Mouse (Mus musculus) kidney, postnatal 10 days (tissue): Measurements from ENCODE around the gene Usp30.

Experiments used
- DNase-seq: peaks from one replicate; pipeline ENCODE4 v3.0.0; 2021; ENCODE audit warnings: mixed read lengths

Usp30 gene

GRCm38 (mm10) chr5:114129550-114130210 lies 64.4 kb downstream of the Usp30 start:
- no peak for DNase-seq

GRCm38 (mm10) chr5:114130211-114130605 lies 64.9 kb downstream of the Usp30 start, which contains the start of gene Ung:
TSS of gene Ung (plus strand) at chr5:114130386.
- DNase-seq, result peak; percentile 81

DNA sequence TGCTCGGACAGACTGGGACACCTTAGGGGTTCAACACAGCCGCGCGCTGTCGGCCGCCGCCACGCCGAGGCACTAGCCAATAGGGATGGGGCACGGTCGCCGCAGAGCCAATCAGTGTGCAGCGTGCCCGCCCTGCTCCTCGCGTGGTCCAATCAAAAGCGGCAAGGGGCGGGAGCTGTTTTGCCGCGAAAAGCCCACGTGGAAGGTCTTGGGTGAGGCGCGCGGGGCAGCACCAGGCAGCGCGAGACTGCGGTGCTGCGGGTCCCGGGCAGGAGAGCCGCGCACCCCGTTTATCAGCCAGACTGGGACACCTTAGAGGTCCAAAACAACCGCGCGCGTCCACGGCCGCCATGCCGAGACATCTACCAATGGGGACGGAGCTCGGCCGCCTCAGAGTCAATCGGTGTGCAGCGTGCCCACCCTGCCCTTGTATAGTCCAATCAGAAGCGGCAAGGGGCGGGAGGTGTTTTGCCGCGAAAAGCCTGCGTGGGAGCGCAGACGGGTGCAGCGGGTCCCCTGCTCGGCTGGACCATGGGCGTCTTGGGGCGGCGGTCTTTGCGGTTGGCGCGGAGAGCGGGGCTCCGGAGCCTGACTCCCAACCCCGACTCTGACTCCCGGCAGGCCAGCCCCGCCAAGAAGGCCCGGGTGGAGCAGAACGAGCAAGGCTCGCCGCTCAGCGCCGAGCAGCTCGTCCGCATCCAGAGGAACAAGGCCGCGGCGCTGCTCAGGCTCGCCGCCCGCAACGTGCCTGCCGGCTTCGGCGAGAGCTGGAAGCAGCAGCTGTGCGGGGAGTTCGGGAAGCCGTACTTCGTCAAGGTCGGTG lies 65.6 kb downstream of the Usp30 start:
- peak; percentile 96 for DNase-seq

DNA sequence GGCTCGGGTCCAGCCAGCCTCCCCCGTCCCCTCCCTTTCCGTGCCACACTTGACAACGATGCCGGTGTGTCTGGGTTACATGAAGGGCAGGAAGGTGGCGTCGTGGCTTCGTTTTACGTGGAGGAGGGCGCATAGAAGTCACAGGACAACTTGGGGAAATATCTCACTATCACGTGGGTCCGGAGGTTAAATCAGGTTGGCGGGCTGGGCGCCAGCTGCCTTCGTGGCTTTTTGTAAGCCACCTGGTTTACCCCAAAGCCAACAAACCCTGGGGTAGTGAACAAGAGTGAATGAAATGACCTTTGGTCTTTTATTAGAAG lies 66.2 kb downstream of the Usp30 start:
- peak; percentile 68 for DNase-seq

- no peak for DNase-seq
These were observed 67.6 kb downstream of the Usp30 start for GRCm38 (mm10) chr5:114132841-114133240.

GRCm38 (mm10) chr5:114134091-114134534 lies 68.9 kb downstream of the Usp30 start:
- peak; percentile 76 for DNase-seq

GRCm38 (mm10) chr5:114135516-114135915 lies 70.3 kb downstream of the Usp30 start:
- no peak for DNase-seq

DNA sequence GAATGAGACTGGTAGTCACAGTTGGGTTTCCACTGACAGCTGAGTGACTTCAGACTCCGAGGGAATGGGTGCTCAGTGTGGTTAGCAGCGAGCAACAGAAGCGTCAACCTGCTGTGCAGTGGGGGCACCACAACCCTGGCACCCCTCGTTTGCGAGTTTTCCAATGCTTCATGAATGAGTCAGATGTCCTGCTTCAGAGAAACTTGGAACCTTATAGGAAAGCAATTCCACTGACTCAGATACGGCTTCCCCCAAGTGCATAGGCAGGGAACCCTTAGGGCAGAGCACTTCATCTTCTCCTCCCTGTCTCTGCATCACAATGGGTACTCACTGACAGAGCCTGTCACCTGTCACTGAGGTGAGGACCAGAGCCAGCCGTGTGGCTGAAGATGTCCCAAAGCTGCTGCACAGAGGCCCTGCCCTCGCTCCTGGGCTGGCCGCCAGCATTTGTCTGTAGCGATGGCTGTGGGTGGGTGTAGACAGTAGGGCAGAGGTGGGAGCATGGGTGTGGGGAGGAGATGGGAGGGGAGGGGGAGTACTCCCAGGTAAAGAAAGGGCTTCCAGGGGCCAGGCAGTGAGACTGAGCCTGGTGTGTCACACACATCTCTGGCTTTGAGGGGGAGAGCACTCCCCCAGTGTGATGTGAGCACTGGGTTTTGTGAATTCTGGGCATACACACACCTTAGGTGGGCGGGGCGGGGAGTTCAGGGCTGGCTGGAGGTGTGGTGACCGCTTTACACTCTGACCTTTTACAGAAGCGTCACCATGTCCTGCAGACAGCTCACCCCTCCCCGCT lies 72.4 kb downstream of the Usp30 start:
- DNase-seq, result no peak

GRCm38 (mm10) chr5:114138277-114139164 lies 73.3 kb downstream of the Usp30 start:
- peak; percentile 63 for DNase-seq

GRCm38 (mm10) chr5:114139175-114139574 lies 73.9 kb downstream of the Usp30 start:
- peak; percentile 94 for DNase-seq

DNA sequence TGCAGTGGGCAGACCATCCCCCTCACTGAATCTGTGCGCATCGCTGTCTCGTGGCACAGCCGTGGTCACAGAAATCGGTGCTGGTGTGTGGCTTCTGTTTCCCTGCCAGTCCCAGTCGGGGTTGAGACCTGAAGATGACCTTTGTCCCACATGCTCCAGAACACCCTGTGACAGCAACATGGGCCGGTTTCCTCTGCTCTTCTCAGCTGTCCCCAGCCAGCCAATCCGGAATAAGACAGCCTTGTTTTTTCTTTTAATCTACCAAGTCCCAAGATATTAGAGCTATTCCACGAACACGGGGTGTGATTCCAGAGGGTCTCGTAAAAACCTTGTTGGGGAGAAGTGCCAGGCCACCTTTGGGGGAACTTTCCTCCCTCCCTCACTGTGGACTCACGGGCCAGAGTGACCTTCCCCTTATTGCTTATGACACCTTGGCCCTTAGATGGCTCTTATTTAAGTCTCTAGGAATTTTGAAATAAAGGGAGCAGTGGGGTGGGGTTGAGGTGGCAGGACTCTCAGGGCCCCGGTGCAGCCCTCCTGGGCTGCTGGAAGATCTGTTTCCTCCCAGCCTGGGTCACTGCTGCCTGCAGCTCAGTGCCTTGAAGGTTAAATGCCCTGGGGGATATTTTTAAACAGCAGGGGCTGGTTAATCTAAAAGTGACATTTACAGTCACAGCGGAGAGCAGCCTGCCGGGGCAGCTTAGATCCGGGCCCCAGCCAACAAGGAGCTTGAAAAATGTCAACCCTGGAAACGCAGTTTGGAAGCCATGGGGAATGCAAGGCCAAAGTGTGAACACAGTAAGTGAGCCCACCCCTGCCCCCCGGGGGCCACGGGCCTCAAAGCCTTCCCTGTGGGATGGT lies 81.0 kb downstream of the Usp30 start, which contains the start of gene Acacb:
Acacb (plus strand) TSS at position 508 of the 861 bp plus-strand sequence.
- DNase-seq, result no peak

DNA sequence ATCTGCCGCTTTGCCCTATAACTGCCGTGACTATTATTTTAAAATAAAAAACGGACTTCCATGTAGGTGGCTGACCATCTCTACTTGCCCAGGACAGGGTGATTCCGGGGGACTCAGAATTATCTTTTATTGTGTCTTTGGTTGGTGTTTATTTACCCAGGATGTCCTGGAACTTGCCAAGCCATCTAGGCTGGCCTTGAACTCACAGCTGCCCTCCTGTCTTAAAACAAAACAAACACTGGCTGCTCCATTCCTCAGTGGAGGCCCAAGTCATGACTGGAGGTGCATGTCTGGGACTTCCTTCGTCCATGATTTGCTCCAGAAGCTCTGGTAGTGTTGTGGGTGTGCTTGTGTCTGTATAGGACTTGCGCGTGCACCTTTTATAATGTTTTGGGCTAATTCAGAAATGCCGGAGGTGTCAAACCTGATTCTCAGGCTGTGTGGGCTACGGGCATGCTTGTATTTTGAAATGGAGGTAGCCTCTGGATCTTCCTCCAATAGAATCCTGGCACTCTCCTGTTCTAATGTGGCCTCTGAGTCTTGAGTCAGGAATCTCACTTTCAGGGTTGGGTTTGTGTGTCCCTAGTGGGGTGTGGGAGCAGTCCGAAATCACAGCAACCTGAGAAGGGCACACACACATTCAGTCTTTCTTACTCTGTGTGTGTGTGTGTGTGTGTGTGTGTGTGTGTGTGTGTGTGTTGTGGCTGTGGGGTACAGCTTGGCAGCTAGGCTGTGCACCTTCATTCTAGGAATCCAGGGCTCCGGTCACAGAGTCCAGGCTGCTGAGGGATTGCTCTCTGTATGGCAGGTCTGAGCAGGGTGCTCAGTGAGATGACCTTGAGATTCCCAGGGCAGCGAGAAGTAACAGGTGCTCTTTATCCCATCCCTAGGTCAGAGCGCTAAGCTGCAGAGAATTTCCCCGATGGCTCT lies 82.0 kb downstream of the Usp30 start:
- DNase-seq, result no peak

GRCm38 (mm10) chr5:114152359-114153092 lies 87.3 kb downstream of the Usp30 start:
- DNase-seq, result no peak

DNA sequence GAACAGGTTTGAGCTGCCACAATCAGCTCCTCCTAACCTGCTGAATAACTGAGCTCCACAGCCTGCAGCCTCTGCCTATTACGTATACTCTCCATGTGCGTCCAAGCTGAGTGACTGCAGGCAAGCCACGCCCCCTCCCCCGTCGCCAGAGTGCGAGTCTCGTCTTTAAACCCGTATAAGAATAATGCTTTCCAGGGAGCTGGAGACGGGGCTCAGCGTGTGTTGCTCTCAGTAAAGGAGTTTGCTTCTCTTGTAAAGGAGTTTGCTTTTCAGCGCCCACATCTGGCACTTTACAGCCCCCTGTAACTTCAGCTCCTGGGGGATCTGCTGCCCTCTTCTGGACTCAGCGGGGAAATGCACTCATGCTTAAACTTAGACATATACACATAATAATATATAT lies 88.2 kb downstream of the Usp30 start:
- no peak for DNase-seq

DNA sequence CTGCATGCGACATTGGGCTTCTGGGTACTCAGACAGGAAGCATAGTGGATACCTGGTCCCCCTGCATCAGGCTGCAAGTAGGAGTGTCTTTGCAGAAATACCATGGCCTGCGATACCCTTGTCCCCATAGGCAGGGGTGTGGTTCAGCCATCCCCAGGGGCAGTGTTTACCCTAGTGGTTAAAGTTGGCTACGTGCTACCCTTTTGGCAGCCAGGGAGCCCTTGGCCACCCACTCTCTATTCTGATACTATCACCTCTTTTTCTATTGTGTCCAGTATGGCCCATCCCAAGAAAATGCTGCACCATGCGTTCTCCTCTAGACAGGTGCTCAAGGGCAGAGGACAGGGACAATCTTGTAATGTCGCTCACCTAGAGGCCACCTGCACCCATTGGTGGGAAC lies 89.5 kb downstream of the Usp30 start:
- no peak for DNase-seq

- peak; percentile 56 for DNase-seq
These were observed 90.1 kb downstream of the Usp30 start for GRCm38 (mm10) chr5:114155168-114155933.

DNA sequence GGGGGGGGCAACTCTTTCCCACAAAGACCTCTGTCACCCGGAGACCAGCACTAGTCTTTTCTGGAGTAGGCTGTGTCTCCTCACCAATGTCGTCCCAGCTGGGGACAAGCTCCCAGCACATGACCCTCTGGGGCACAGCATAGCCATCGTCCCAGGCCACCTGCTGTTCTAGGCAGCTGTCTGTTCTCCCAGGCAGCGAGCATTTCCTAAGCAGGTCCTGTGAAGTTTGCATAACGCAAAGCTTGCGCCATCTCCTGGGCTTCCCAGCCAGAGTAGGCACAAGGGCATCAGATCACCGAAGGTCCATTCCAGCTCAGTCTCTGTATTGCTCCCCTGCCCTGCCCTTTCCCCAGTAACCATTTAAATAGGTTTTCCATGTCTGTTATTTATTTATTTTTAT lies 92.0 kb downstream of the Usp30 start:
- no peak for DNase-seq

GRCm38 (mm10) chr5:114161424-114161823 lies 96.2 kb downstream of the Usp30 start:
- DNase-seq, result no peak
